Mouse (Mus musculus) stomach, embryonic 15.5 days (tissue): Measurements from ENCODE around the gene Tmem107. TPM values are rescaled to one million over a fixed set of nuclear protein-coding genes. Genes with fewer than 3 reads are reported as not detected.

Source experiments
- ATAC-seq: fragments of 200-750 bp; cut with Nextera tagmentation; 2 replicates; pipeline ENCODE4 v1.8.0; 2017; ENCODE audit warnings: low read depth, moderate number of reproducible peaks, moderate TSS enrichment; ENCODE audit not compliant: insufficient read depth, low FRiP score
- H3K27ac ChIP-seq: fragments of 300-500 bp; sonication (generic); 2 replicates; pipeline ENCODE4 v1.5.1; 2015; ENCODE audit warnings: mild to moderate bottlenecking, inconsistent platforms
- H3K27me3 ChIP-seq: fragments of 300-500 bp; sonication (generic); replicated peaks from 2 replicates; pipeline ENCODE4 v1.6.1; 2015; ENCODE audit warnings: inconsistent platforms
- H3K36me3 ChIP-seq: fragments of 300-500 bp; sonication (generic); 2 replicates; pipeline ENCODE4 v1.6.1; 2015; ENCODE audit warnings: inconsistent platforms
- H3K4me1 ChIP-seq: fragments of 300-500 bp; sonication (generic); 2 replicates; pipeline ENCODE4 v1.6.1; 2015; ENCODE audit warnings: inconsistent platforms
- H3K4me2 ChIP-seq: fragments of 300-500 bp; sonication (generic); 2 replicates; pipeline ENCODE4 v1.6.1; 2015; ENCODE audit warnings: mild to moderate bottlenecking, inconsistent platforms
- H3K4me3 ChIP-seq: fragments of 300-500 bp; sonication (generic); replicated peaks from 2 replicates; pipeline ENCODE4 v1.5.1; 2015; ENCODE audit warnings: inconsistent platforms
- H3K9ac ChIP-seq: fragments of 300-500 bp; sonication (generic); 2 replicates; pipeline ENCODE4 v1.6.1; 2015; ENCODE audit warnings: inconsistent platforms
- H3K9me3 ChIP-seq: fragments of 300-500 bp; sonication (generic); 2 replicates; pipeline ENCODE4 v1.6.1; 2016; ENCODE audit warnings: inconsistent platforms
- WGBS: fragments of 180-500 bp; shearing (Covaris S2); methylation state at CpG from one replicate; pipeline ENCODE4 v1.1.7; 2015; 5-methylcytosine and 5-hydroxymethylcytosine counted together
- polyA plus RNA-seq: library from polyadenylated mRNA; unstranded; fragments of >200 nt; fragmentation: Nextera tagmentation; extraction: Ambion mirVana; gene quantifications from 2 replicates; pipeline ENCODE4 v1.2.1, GENCODE M21; 2015

Tmem107 gene
- polyA plus RNA-seq, 1 experiment from 2014 or later: 55.0 TPM

- Histone ChIP-seq H3K9ac (no peak overlapping the region), H3K36me3 (peaks cover 81% of the 10 kb centered on the region), H3K27me3 (no peaks in the 10 kb centered on the region), H3K27ac (no peak overlapping the region), H3K4me2 (no peak overlapping the region), H3K9me3 (no peaks in the 10 kb centered on the region), H3K4me3 (no peak overlapping the region), H3K4me1 (peaks cover 6% of the 10 kb centered on the region; the same call in 1 of the 2 replicates)
- ATAC-seq: no peak
- WGBS: 85% methylated on average over 2 of the region's 2 CpGs
These were observed 35.2 kb downstream of the Tmem107 start for GRCm38 (mm10) chr11:69105796-69106195.

GRCm38 (mm10) chr11:69106299-69106698, 35.7 kb downstream of the Tmem107 start:
- no peak for ATAC-seq
- peaks cover 7% of the 10 kb centered on the region; the same call in 1 of the 2 replicates for H3K4me1 ChIP-seq
- H3K9me3 ChIP-seq: no peaks in the 10 kb centered on the region
- no peaks in the 10 kb centered on the region for H3K27me3 ChIP-seq
- no peak overlapping the region for H3K4me2 ChIP-seq
- H3K36me3 ChIP-seq: peaks cover 76% of the 10 kb centered on the region
- no peak overlapping the region for H3K9ac ChIP-seq
- H3K4me3 ChIP-seq: no peak overlapping the region
- WGBS: 93% methylated on average over 11 of the region's 11 CpGs
- H3K27ac ChIP-seq: no peak overlapping the region

- H3K27me3 ChIP-seq: no peaks in the 10 kb centered on the region
- no peak overlapping the region for H3K27ac ChIP-seq
- no peak overlapping the region for H3K9ac ChIP-seq
- 90% methylated on average over 11 of the region's 11 CpGs for WGBS
- no peak for ATAC-seq
- H3K36me3 ChIP-seq: peaks cover 72% of the 10 kb centered on the region
- peaks cover 9% of the 10 kb centered on the region; the same call in 1 of the 2 replicates for H3K4me1 ChIP-seq
- no peak overlapping the region for H3K4me3 ChIP-seq
- H3K9me3 ChIP-seq: no peaks in the 10 kb centered on the region
- H3K4me2 ChIP-seq: no peak overlapping the region
These were observed 36.2 kb downstream of the Tmem107 start for GRCm38 (mm10) chr11:69106842-69107241.

- Histone ChIP-seq H3K9me3 (no peaks in the 10 kb centered on the region), H3K4me1 (peaks cover 9% of the 10 kb centered on the region; the same call in 1 of the 2 replicates), H3K4me3 (no peak overlapping the region), H3K27ac (no peak overlapping the region), H3K9ac (no peak overlapping the region), H3K27me3 (no peaks in the 10 kb centered on the region), H3K36me3 (peaks cover 64% of the 10 kb centered on the region), H3K4me2 (no peak overlapping the region)
- 87% methylated on average over 11 of the region's 11 CpGs for WGBS
- no peak for ATAC-seq
These were observed 37.1 kb downstream of the Tmem107 start for GRCm38 (mm10) chr11:69107676-69108075.

- no peak overlapping the region for H3K9ac ChIP-seq
- H3K27ac ChIP-seq: no peak overlapping the region
- no peak overlapping the region for H3K4me3 ChIP-seq
- no peak for ATAC-seq
- 94% methylated on average over 9 of the region's 9 CpGs for WGBS
- H3K27me3 ChIP-seq: no peaks in the 10 kb centered on the region
- no peaks in the 10 kb centered on the region for H3K9me3 ChIP-seq
- H3K4me2 ChIP-seq: no peak overlapping the region
- H3K36me3 ChIP-seq: peaks cover 58% of the 10 kb centered on the region
- peaks cover 9% of the 10 kb centered on the region; the same call in 1 of the 2 replicates for H3K4me1 ChIP-seq
These were observed 37.6 kb downstream of the Tmem107 start for GRCm38 (mm10) chr11:69108223-69108622.

GRCm38 (mm10) chr11:69109032-69109900, 38.7 kb downstream of the Tmem107 start:
- Histone ChIP-seq H3K9me3 (no peaks in the 10 kb centered on the region), H3K4me1 (peaks cover 9% of the 10 kb centered on the region; the same call in 1 of the 2 replicates), H3K36me3 (peaks cover 48% of the 10 kb centered on the region), H3K4me2 (no peak overlapping the region), H3K27ac (0 out of 2 replicates have a peak overlapping the region, but pooled peaks have one; percentile 63), H3K27me3 (no peaks in the 10 kb centered on the region), H3K9ac (no peak overlapping the region), H3K4me3 (no peak overlapping the region)
- ATAC-seq: no peak
- 79% methylated on average over 13 of the region's 13 CpGs for WGBS

- H3K27me3 ChIP-seq: no peaks in the 10 kb centered on the region
- H3K27ac ChIP-seq: peak overlapping the region; percentile 63
- peak; percentile 44; the same call in 1 of the 2 replicates for ATAC-seq
- WGBS: 2% methylated on average over 30 of the region's 30 CpGs
- peaks cover 36% of the 10 kb centered on the region for H3K36me3 ChIP-seq
- peaks cover 9% of the 10 kb centered on the region; the same call in 1 of the 2 replicates for H3K4me1 ChIP-seq
- H3K4me2 ChIP-seq: peak overlapping the region; percentile 61
- H3K9me3 ChIP-seq: no peaks in the 10 kb centered on the region
- peak overlapping the region; percentile 26; the same call in 1 of the 2 replicates for H3K9ac ChIP-seq
- H3K4me3 ChIP-seq: peak overlapping the region; percentile 50
These were observed 39.9 kb downstream of the Tmem107 start for GRCm38 (mm10) chr11:69110319-69111046.

GRCm38 (mm10) chr11:69111051-69111810, 40.6 kb downstream of the Tmem107 start:
- H3K27me3 ChIP-seq: no peaks in the 10 kb centered on the region
- 8% methylated on average over 21 of the region's 21 CpGs for WGBS
- no peaks in the 10 kb centered on the region for H3K9me3 ChIP-seq
- H3K36me3 ChIP-seq: peaks cover 28% of the 10 kb centered on the region
- peaks cover 9% of the 10 kb centered on the region; the same call in 1 of the 2 replicates for H3K4me1 ChIP-seq
- no peak overlapping the region for H3K27ac ChIP-seq
- no peak for ATAC-seq
- H3K4me3 ChIP-seq: peak overlapping the region; percentile 50
- peak overlapping the region; percentile 26; the same call in 1 of the 2 replicates for H3K9ac ChIP-seq
- H3K4me2 ChIP-seq: peak overlapping the region; percentile 61

- H3K9me3 ChIP-seq: no peaks in the 10 kb centered on the region
- ATAC-seq: no peak
- H3K27me3 ChIP-seq: no peaks in the 10 kb centered on the region
- H3K27ac ChIP-seq: no peak overlapping the region
- no peak overlapping the region for H3K4me3 ChIP-seq
- H3K9ac ChIP-seq: no peak overlapping the region
- no peak overlapping the region for H3K4me2 ChIP-seq
- H3K36me3 ChIP-seq: peaks cover 24% of the 10 kb centered on the region
- peaks cover 11% of the 10 kb centered on the region; the same call in 1 of the 2 replicates for H3K4me1 ChIP-seq
- 66% methylated on average over 4 of the region's 4 CpGs for WGBS
These were observed 41.3 kb downstream of the Tmem107 start for GRCm38 (mm10) chr11:69111865-69112264.

GRCm38 (mm10) chr11:69114018-69114417, 43.4 kb downstream of the Tmem107 start:
- Histone ChIP-seq H3K9me3 (no peaks in the 10 kb centered on the region), H3K36me3 (peaks cover 3% of the 10 kb centered on the region; the same call in 1 of the 2 replicates), H3K27ac (no peak overlapping the region), H3K4me2 (no peak overlapping the region), H3K4me3 (no peak overlapping the region), H3K4me1 (peaks cover 16% of the 10 kb centered on the region), H3K9ac (no peak overlapping the region), H3K27me3 (no peaks in the 10 kb centered on the region)
- no peak for ATAC-seq
- 44% methylated on average over 3 of the region's 3 CpGs for WGBS

- H3K4me1 ChIP-seq: peaks cover 20% of the 10 kb centered on the region
- no peak overlapping the region for H3K9ac ChIP-seq
- WGBS: 81% methylated on average over 3 of the region's 3 CpGs
- no peaks in the 10 kb centered on the region for H3K27me3 ChIP-seq
- no peaks in the 10 kb centered on the region for H3K9me3 ChIP-seq
- H3K36me3 ChIP-seq: no peaks in the 10 kb centered on the region
- no peak overlapping the region for H3K4me2 ChIP-seq
- H3K27ac ChIP-seq: no peak overlapping the region
- no peak overlapping the region for H3K4me3 ChIP-seq
- no peak for ATAC-seq
These were observed 44.0 kb downstream of the Tmem107 start for GRCm38 (mm10) chr11:69114621-69115020.
